Mouse (Mus musculus): ENCODE measurements around the gene Cdca8. TPM values are rescaled to one million over a fixed set of nuclear protein-coding genes. Genes with fewer than 3 reads are reported as not detected.
A peak's percentile ranks its signal among the peaks of the same experiment; 100 is the strongest.

Gene Cdca8
- polyA plus RNA-seq, 1 experiment from 2014 or later, result 98.7 TPM

DNA sequence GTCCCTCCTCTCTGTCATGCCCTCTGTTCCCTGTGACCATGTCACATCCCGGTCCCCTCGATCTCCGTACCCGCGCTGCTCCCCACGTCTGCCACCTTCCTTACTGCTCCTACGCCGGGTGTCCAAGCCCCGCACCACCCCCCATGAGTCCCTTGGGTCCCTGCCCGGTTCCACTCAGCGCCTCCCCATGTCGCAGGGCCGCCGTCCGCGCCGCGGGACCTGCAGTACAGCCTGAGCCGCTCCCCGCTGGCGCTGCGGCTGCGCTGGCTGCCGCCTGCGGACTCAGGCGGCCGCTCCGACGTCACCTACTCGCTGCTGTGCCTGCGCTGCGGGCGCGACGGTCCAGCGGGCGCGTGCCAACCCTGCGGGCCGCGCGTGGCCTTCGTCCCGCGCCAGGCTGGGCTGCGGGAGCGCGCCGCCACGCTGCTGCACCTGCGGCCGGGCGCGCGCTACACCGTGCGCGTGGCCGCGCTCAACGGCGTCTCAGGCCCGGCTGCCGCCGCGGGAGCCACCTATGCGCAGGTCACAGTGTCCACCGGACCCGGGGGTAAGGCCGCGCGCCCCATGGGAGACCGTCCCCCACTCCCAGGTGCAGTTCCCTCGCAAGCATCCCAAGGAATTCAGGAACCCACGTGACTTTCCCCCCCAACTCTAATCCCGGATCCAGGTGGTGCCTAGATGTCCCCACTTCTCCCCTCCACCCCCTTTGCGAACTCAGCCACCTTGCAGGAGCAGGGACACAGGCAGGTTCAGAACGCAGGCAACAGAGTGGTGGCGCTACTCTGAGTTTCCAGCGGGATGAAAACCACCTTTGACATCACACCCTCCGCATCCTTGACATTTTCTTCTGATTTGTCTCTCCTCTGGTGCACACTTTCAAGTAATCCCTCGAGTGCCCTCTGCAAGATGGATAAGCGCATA, 44.3 kb downstream of the Cdca8 start:
- peaks cover 76% of the 10 kb centered on the region for H3K27me3 ChIP-seq (ENCODE audit: control insufficient read depth, insufficient read depth, low read length)
- 0 out of 2 replicates have a peak, but pooled peaks have one; percentile 17 for ATAC-seq (ENCODE audit: insufficient number of reproducible peaks, insufficient read depth, low FRiP score, low read depth)
- peak overlapping the region; percentile 38 to 45 for H3K4me3 ChIP-seq (ENCODE audit: control insufficient read depth in 1 of 2, insufficient read depth in 1 of 2, low read depth in 1 of 2, low read length in 2 of 2)
- H3K36me3 ChIP-seq (ENCODE audit: control insufficient read depth, insufficient read depth, low read length), result no peaks in the 10 kb centered on the region
- no peaks in the 10 kb centered on the region for H3K9me3 ChIP-seq (ENCODE audit: control insufficient read depth, low read length)
- no peak overlapping the region for H3K9ac ChIP-seq (ENCODE audit: low read length)
- peaks cover 4 to 6% of the 10 kb centered on the region in 2 experiments for H3K4me1 ChIP-seq (ENCODE audit: control insufficient read depth in 2 of 2, insufficient read depth in 2 of 2, low read length in 2 of 2)
- no peak overlapping the region for H3K27ac ChIP-seq (replicated peaks in 1 of 2; ENCODE audit: control insufficient read depth in 1 of 2, insufficient read depth in 1 of 2, low read depth in 2 of 2, low read length in 2 of 2)
- WGBS, result 2% methylated on average over 83 of the region's 83 CpGs
- H3K4me2 ChIP-seq (ENCODE audit: low read length), result peak overlapping the region; percentile 71

DNA sequence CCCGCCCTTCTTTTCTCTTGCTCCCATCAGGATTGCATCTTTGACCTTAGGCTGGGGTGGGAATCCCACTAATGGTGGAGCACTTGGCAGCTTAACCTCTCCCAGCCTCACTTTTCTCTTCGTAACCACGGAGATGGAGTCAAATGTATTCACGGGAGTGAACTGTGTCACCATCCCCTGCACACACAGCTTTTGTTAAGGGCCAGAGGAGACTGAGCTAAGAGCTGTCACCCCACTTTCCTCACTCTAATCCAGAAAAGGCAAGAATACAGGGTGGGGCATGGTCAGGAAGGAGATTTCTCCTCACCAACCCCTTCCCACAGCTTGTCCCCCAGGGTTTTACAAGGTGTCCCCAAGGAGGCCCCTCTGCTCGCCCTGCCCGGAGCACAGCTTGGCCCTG, 45.3 kb downstream of the Cdca8 start:
- H3K9me3 ChIP-seq (ENCODE audit: control insufficient read depth, low read length), result no peaks in the 10 kb centered on the region
- H3K9ac ChIP-seq (ENCODE audit: low read length), result no peak overlapping the region
- 35% methylated on average over 6 of the region's 6 CpGs for WGBS
- ATAC-seq (ENCODE audit: insufficient number of reproducible peaks, insufficient read depth, low FRiP score, low read depth), result no peak
- H3K4me3 ChIP-seq (ENCODE audit: control insufficient read depth in 1 of 2, insufficient read depth in 1 of 2, low read depth in 1 of 2, low read length in 2 of 2), result no peak overlapping the region
- no peak overlapping the region for H3K27ac ChIP-seq (replicated peaks in 1 of 2; ENCODE audit: control insufficient read depth in 1 of 2, insufficient read depth in 1 of 2, low read depth in 2 of 2, low read length in 2 of 2)
- H3K27me3 ChIP-seq (ENCODE audit: control insufficient read depth, insufficient read depth, low read length), result peaks cover 71% of the 10 kb centered on the region
- H3K4me2 ChIP-seq (ENCODE audit: low read length), result no peak overlapping the region
- H3K4me1 ChIP-seq (ENCODE audit: control insufficient read depth in 2 of 2, insufficient read depth in 2 of 2, low read length in 2 of 2), result peaks cover 4 to 6% of the 10 kb centered on the region in 2 experiments
- H3K36me3 ChIP-seq (ENCODE audit: control insufficient read depth, insufficient read depth, low read length), result no peaks in the 10 kb centered on the region

DNA sequence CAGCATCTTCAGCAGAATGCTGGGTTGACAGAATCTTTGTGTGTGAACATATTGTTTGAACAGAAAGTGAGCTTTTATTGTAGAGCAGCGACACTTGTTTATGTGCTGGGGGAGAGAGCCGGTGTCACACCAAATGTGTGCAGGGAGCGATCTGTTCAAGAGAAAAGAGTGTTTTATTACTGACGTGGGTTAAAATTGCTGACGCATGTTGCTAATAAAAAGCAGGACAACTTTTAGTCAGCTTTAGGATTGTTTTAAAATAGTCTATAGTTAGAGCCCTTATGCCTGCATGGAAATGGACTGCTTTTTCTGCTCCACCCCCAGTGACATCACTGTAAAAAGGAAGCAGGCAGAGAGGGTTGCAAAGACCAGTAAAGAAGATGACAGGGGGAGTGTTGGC, 48.3 kb downstream of the Cdca8 start:
- Histone ChIP-seq H3K9ac (ENCODE audit: low read length) (no peak overlapping the region), H3K4me2 (ENCODE audit: low read length) (no peak overlapping the region), H3K27me3 (ENCODE audit: control insufficient read depth, insufficient read depth, low read length) (peaks cover 76% of the 10 kb centered on the region), H3K9me3 (ENCODE audit: control insufficient read depth, low read length) (no peaks in the 10 kb centered on the region), H3K27ac (replicated peaks in 1 of 2; ENCODE audit: control insufficient read depth in 1 of 2, insufficient read depth in 1 of 2, low read depth in 2 of 2, low read length in 2 of 2) (no peak overlapping the region), H3K4me1 (ENCODE audit: control insufficient read depth in 2 of 2, insufficient read depth in 2 of 2, low read length in 2 of 2) (peaks cover 4 to 6% of the 10 kb centered on the region in 2 experiments), H3K36me3 (ENCODE audit: control insufficient read depth, insufficient read depth, low read length) (no peaks in the 10 kb centered on the region), H3K4me3 (ENCODE audit: control insufficient read depth in 1 of 2, insufficient read depth in 1 of 2, low read depth in 1 of 2, low read length in 2 of 2) (no peak overlapping the region)
- WGBS, result 69% methylated on average over 5 of the region's 5 CpGs
- no peak for ATAC-seq (ENCODE audit: insufficient number of reproducible peaks, insufficient read depth, low FRiP score, low read depth)

DNA sequence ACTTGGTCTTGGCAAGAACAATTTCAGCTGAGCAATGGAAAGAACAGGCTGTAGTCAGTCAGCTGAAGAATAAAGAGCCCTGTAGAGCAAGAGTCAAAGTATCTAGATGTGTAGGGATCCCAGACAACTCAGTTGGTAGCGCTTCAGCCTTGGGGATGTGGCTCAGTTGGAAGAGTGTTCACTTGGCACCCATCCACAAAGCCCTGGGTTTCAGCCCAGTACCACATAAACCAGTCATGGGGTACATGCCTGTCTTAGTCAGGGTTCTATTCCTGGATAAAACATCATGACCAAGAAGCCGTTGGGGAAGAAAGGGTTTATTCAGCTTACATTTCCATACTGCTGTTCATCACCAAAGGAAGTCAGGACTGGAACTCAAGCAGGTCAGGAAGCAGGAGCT, 49.2 kb downstream of the Cdca8 start:
- no peak overlapping the region for H3K9ac ChIP-seq (ENCODE audit: low read length)

DNA sequence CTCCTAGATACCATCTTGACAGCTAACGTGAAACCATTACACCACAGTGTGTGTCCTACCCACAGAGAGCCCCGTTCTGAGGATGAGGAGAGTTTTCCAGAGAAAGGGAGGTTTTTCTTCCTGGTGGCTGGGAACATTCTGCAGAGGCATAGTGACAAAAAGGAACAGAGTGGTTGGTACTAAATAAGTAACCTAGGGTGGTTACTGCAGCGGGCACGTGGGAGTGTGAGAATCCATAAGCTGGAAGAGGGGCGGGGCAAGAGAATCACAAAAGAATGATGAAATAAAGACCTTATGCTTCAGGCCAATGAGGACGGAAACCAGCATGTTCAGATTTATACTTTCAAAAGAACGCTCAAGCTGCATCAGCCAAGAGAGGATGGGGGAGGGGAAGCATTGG, 50.4 kb downstream of the Cdca8 start:
- H3K4me1 ChIP-seq (ENCODE audit: control insufficient read depth in 2 of 2, insufficient read depth in 2 of 2, low read length in 2 of 2), result no peaks in the 10 kb centered on the region
- H3K4me2 ChIP-seq (ENCODE audit: low read length), result no peak overlapping the region
- no peaks in the 10 kb centered on the region for H3K9me3 ChIP-seq (ENCODE audit: control insufficient read depth, low read length)
- no peak overlapping the region for H3K4me3 ChIP-seq (ENCODE audit: control insufficient read depth in 1 of 2, insufficient read depth in 1 of 2, low read depth in 1 of 2, low read length in 2 of 2)
- H3K27ac ChIP-seq (replicated peaks in 1 of 2; ENCODE audit: control insufficient read depth in 1 of 2, insufficient read depth in 1 of 2, low read depth in 2 of 2, low read length in 2 of 2), result no peak overlapping the region
- no peak overlapping the region for H3K9ac ChIP-seq (ENCODE audit: low read length)
- ATAC-seq (ENCODE audit: insufficient number of reproducible peaks, insufficient read depth, low FRiP score, low read depth), result no peak
- H3K36me3 ChIP-seq (ENCODE audit: control insufficient read depth, insufficient read depth, low read length), result no peaks in the 10 kb centered on the region
- peaks cover 72% of the 10 kb centered on the region for H3K27me3 ChIP-seq (ENCODE audit: control insufficient read depth, insufficient read depth, low read length)
- 67% methylated on average over 7 of the region's 7 CpGs for WGBS

More for the DNA sequence above, 49.2 kb downstream of the Cdca8 start:
- Histone ChIP-seq H3K4me2 (ENCODE audit: low read length) (no peak overlapping the region), H3K36me3 (ENCODE audit: control insufficient read depth, insufficient read depth, low read length) (no peaks in the 10 kb centered on the region), H3K4me1 (ENCODE audit: control insufficient read depth in 2 of 2, insufficient read depth in 2 of 2, low read length in 2 of 2) (peaks cover under 1 to 2% of the 10 kb centered on the region in 2 experiments; a peak in 3 of 4 replicates), H3K9me3 (ENCODE audit: control insufficient read depth, low read length) (no peaks in the 10 kb centered on the region), H3K27me3 (ENCODE audit: control insufficient read depth, insufficient read depth, low read length) (peaks cover 74% of the 10 kb centered on the region), H3K27ac (replicated peaks in 1 of 2; ENCODE audit: control insufficient read depth in 1 of 2, insufficient read depth in 1 of 2, low read depth in 2 of 2, low read length in 2 of 2) (no peak overlapping the region), H3K4me3 (ENCODE audit: control insufficient read depth in 1 of 2, insufficient read depth in 1 of 2, low read depth in 1 of 2, low read length in 2 of 2) (no peak overlapping the region)
- 82% methylated on average over 2 of the region's 2 CpGs for WGBS
- ATAC-seq (ENCODE audit: insufficient number of reproducible peaks, insufficient read depth, low FRiP score, low read depth), result no peak

DNA sequence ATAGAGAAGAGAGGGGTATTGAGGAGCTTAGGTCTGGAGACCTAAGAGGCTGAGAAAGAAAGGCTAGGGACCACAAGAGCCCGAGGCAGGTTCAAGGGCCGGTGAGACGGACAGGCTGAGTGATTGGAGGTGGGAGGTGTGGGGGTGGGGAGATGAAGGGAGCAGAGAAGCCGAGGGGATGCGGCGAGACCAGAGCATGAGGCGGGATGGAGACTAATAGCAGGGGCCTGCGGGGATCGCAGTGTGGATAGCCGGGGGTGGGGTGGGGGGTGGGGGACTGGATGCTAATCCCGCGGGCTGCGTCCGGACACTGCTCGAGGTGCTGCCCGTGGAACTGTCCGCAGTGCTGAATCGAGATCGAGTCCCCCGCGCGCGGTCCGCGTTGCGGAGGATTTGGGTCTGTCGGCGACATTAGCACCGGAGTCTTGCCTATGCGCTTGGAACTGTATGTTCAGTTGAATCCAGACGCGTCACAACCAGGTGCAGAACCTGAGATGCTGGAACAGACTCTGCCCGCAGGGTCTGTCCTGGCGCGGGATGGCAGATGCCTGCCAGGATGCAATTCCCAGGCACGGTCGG, 56.9 kb downstream of the Cdca8 start:
- Histone ChIP-seq H3K4me1 (ENCODE audit: control insufficient read depth in 2 of 2, insufficient read depth in 2 of 2, low read length in 2 of 2) (peaks cover 7% of the 10 kb centered on the region in 2 experiments; a peak in 2 of 4 replicates), H3K36me3 (ENCODE audit: control insufficient read depth, insufficient read depth, low read length) (no peaks in the 10 kb centered on the region), H3K9me3 (ENCODE audit: control insufficient read depth, low read length) (no peaks in the 10 kb centered on the region), H3K4me2 (ENCODE audit: low read length) (peak overlapping the region; percentile 50; the same call in 1 of the 2 replicates), H3K27ac (replicated peaks in 1 of 2; ENCODE audit: control insufficient read depth in 1 of 2, insufficient read depth in 1 of 2, low read depth in 2 of 2, low read length in 2 of 2) (no peak overlapping the region), H3K9ac (ENCODE audit: low read length) (no peak overlapping the region), H3K4me3 (ENCODE audit: control insufficient read depth in 1 of 2, insufficient read depth in 1 of 2, low read depth in 1 of 2, low read length in 2 of 2) (no peak overlapping the region; a peak in 1 of 4 replicates), H3K27me3 (ENCODE audit: control insufficient read depth, insufficient read depth, low read length) (peaks cover 73% of the 10 kb centered on the region)
- ATAC-seq (ENCODE audit: insufficient number of reproducible peaks, insufficient read depth, low FRiP score, low read depth), result no peak
- 2% methylated on average over 36 of the region's 37 CpGs for WGBS

DNA sequence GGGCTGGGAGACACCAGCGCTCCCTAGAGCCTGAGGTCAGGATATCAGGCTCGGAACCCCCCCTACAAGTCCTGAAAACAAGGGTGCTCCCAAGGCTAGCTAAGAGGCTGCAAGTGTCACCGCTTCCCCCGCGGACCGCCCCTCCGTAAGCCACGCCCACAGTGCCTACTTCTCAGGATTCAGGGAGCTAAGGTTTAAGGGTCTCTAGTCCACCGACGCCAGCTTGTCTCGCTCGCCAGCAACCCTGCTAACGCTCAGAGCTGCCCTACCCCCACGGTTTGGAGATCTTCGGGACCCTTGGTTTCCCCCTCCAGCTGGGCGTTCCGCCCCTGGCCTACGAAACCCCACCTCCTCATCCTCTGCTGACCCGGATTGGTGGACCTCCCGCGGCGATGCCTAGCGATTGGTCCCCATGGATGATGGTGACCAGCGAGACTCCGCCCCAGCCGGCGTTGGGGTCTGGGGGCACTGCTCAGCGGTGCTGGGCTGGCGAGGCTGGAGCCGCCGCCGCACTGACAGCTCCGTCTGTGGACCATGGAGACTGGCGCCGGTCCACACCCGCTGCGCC, 57.7 kb downstream of the Cdca8 start:
- H3K4me1 ChIP-seq (ENCODE audit: control insufficient read depth in 2 of 2, insufficient read depth in 2 of 2, low read length in 2 of 2), result peaks cover 7% of the 10 kb centered on the region in 2 experiments; a peak in 2 of 4 replicates
- no peak for ATAC-seq (ENCODE audit: insufficient number of reproducible peaks, insufficient read depth, low FRiP score, low read depth)
- peaks cover 67% of the 10 kb centered on the region for H3K27me3 ChIP-seq (ENCODE audit: control insufficient read depth, insufficient read depth, low read length)
- peak overlapping the region; percentile 8 to 16 for H3K4me3 ChIP-seq (ENCODE audit: control insufficient read depth in 1 of 2, insufficient read depth in 1 of 2, low read depth in 1 of 2, low read length in 2 of 2)
- WGBS, result 1% methylated on average over 37 of the region's 37 CpGs
- no peak overlapping the region for H3K9ac ChIP-seq (ENCODE audit: low read length)
- no peak overlapping the region for H3K27ac ChIP-seq (replicated peaks in 1 of 2; ENCODE audit: control insufficient read depth in 1 of 2, insufficient read depth in 1 of 2, low read depth in 2 of 2, low read length in 2 of 2)
- peak overlapping the region; percentile 50 for H3K4me2 ChIP-seq (ENCODE audit: low read length)
- no peaks in the 10 kb centered on the region for H3K9me3 ChIP-seq (ENCODE audit: control insufficient read depth, low read length)
- H3K36me3 ChIP-seq (ENCODE audit: control insufficient read depth, insufficient read depth, low read length), result no peaks in the 10 kb centered on the region

Measured in heart, embryonic 14.5 days (tissue).